Mouse (Mus musculus) heart, adult 2 months (tissue): ENCODE data around the gene Phf5a.

Experiments
- CTCF ChIP-seq: fragments of 200-600 bp; IDR thresholded peaks from 2 replicates; pipeline ENCODE4 v1.8.1; 2022; ENCODE audit warnings: antibody characterized with exemption, mild to moderate bottlenecking, moderate library complexity
- EP300 ChIP-seq: fragments of 200-500 bp; IDR thresholded peaks from 2 replicates; pipeline ENCODE4 v1.6.1; 2011; ENCODE audit warnings: low read depth, low read length, control low read depth; ENCODE audit not compliant: insufficient read depth

GRCm38 (mm10) chr15:81912498-81912897, 40.8 kb upstream of the Phf5a start:
- no peak for TF ChIP-seq EP300
- TF ChIP-seq CTCF: no peak
